Mouse (Mus musculus) MEL (cell line): ENCODE results near the gene St7l.

Source experiments
- CHD1 ChIP-seq: IDR thresholded peaks from 2 replicates; pipeline ENCODE4 v1.6.1; 2012; ENCODE audit warnings: low read depth, mild to moderate bottlenecking, inconsistent platforms, low read length, improper control_type of control experiment
- CTCF ChIP-seq, 3 experiments: IDR thresholded peaks in 2 of 3; conservative IDR thresholded peaks in 1 of 3; 2 replicates each; pipeline ENCODE4 v1.5.1; 2011 to 2012; ENCODE audit warnings: low read length in 3 of 3, low read depth in 2 of 3, mild to moderate bottlenecking in 2 of 3, improper control_type of control experiment in 1 of 3, inconsistent platforms in 1 of 3, mixed read lengths in 1 of 3, moderate library complexity in 1 of 3; ENCODE audit not compliant: control insufficient read depth in 1 of 3, insufficient read depth in 1 of 3, poor library complexity in 1 of 3, severe bottlenecking in 1 of 3
- GATA1 ChIP-seq: IDR thresholded peaks from 2 replicates; pipeline ENCODE4 v1.6.1; 2011; ENCODE audit warnings: low read depth, low read length, improper control_type of control experiment
- POLR2A ChIP-seq, 2 experiments: IDR thresholded peaks; 2 replicates each; pipeline ENCODE4 v1.6.1; 2011 to 2012; ENCODE audit warnings: low read length in 2 of 2, mild to moderate bottlenecking in 2 of 2, control low read depth in 1 of 2, improper control_type of control experiment in 1 of 2, low read depth in 1 of 2, moderate library complexity in 1 of 2; ENCODE audit not compliant: control insufficient read depth in 1 of 2, insufficient read depth in 1 of 2, poor library complexity in 1 of 2

DNA sequence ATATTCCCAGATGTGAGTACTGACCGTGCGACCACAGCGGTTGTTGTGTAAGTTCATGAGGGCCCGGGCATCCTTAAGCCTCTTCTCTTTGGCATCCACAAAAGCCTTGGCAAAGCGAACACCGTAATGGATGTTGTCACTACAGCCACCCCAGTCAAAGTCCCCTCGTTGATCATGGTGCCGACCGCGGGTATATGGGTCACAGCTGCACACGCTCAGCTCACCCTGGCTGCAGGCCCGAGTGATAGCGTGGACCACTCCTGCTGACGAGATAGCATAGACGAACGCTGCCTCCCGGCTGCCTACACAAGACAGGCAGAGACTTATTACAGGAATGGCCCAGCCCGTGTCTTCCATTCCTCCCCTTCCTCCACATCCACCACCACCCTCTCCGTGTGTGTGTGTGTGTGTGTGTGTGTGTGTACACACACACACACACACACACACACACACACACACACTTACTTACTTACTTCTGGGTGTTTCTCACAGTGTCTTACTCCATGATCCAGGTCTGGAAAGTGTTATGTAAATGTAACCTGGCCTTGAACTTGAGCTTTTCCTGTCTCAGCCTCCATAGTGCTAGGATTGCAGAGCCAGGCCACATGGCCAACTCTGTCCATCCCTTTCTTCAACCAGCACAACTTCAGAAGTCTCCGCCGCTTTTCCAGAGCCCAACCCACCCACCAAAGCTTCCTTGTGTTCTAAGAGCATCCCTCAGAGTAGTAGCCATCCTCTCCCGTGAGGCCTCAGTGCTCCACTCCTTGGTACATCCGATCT is 89.3 kb downstream of the St7l start:
- TF ChIP-seq POLR2A (IDR thresholded peaks at IDR 0.05; ENCODE audit: control insufficient read depth in 1 of 2, insufficient read depth in 1 of 2, low read depth in 1 of 2, low read length in 2 of 2, poor library complexity in 1 of 2) (no peak), CTCF (IDR thresholded peaks at IDR 0.05 in 2 of 3, conservative IDR thresholded peaks at IDR 0.05 in 1 of 3; ENCODE audit: control insufficient read depth in 1 of 3, insufficient read depth in 1 of 3, low read depth in 2 of 3, low read length in 3 of 3, poor library complexity in 1 of 3, severe bottlenecking in 1 of 3) (no peak), CHD1 (no peak), GATA1 (no peak)
